Mouse (Mus musculus): ENCODE measurements around the gene Olfr420. TPM values are rescaled to one million over a fixed set of nuclear protein-coding genes. Genes with fewer than 3 reads are reported as not detected.

The Olfr420 gene
- not detected for total RNA-seq (2023)

GRCm38 (mm10) chr1:174155333-174155732 is at the start of gene Olfr420:
TSS of gene Olfr420 (plus strand) at chr1:174155633.

GRCm38 (mm10) chr1:174121062-174121461 is 34.4 kb upstream of the Olfr420 start, which contains the start of gene Olfr231:
TSS of gene Olfr231 (minus strand) at chr1:174121162.

GRCm38 (mm10) chr1:174131217-174131616 is 24.2 kb upstream of the Olfr420 start, which contains the start of gene Olfr424:
TSS of gene Olfr424 (plus strand) at chr1:174131517.

GRCm38 (mm10) chr1:174172605-174173004 is 17.2 kb downstream of the Olfr420 start, which contains the start of gene Spta1:
TSS of gene Spta1 (plus strand) at chr1:174172776.

Other genes with a start within 250 kb of the Olfr420 start
- under 1 TPM in 1 of 2 experiments, not detected in 1; 0.44 TPM for gene Ifi211, start 242.6 kb upstream of the Olfr420 start, total RNA-seq (2023)
- gene Mndal, start 213.1 kb upstream of the Olfr420 start, total RNA-seq (2023) = 100 to 1,000 TPM; 530 to 659 TPM
- 100 to 1,000 TPM; 289 to 326 TPM for gene Ifi203, start 213.0 kb upstream of the Olfr420 start, total RNA-seq (2023)
- not detected for gene Ifi202b, start 172.9 kb upstream of the Olfr420 start, total RNA-seq (2023)
- gene Ifi205, start 123.8 kb upstream of the Olfr420 start, total RNA-seq (2023) = 1 to 10 TPM; 6.0 to 6.6 TPM
- gene Olfr433, start 114.9 kb upstream of the Olfr420 start, total RNA-seq (2023) = under 1 TPM; 0.52 to 0.53 TPM
- not detected for gene Olfr432, start 106.4 kb upstream of the Olfr420 start, total RNA-seq (2023)
- not detected for gene Olfr430, start 89.0 kb upstream of the Olfr420 start, total RNA-seq (2023)
- not detected for gene Olfr429, start 71.3 kb upstream of the Olfr420 start, total RNA-seq (2023)
- gene Olfr427, start 58.7 kb upstream of the Olfr420 start, total RNA-seq (2023) = not detected
- not detected for gene Olfr231, start 34.5 kb upstream of the Olfr420 start, total RNA-seq (2023)
- gene Olfr424, start 24.1 kb upstream of the Olfr420 start, total RNA-seq (2023) = not detected
- under 1 TPM in 1 of 2 experiments, not detected in 1; 0.20 TPM for gene Spta1, start 17.1 kb downstream of the Olfr420 start, total RNA-seq (2023)
- not detected for gene Olfr419, start 96.4 kb downstream of the Olfr420 start, total RNA-seq (2023)
- gene Mptx1, start 174.9 kb downstream of the Olfr420 start, total RNA-seq (2023) = not detected
- not detected for gene Olfr417, start 209.5 kb downstream of the Olfr420 start, total RNA-seq (2023)
- not detected for gene Olfr248, start 235.4 kb downstream of the Olfr420 start, total RNA-seq (2023)

Measured in B cell, adult 67 days (primary cell).